Mouse (Mus musculus) limb, embryonic 10.5 days (tissue): ENCODE data around the gene Srebf2. TPM values are rescaled to one million over a fixed set of nuclear protein-coding genes. Genes with fewer than 3 reads are reported as not detected.

Source experiments
- DNase-seq: peaks from one replicate; pipeline ENCODE4 v3.0.0-alpha.2; 2017; ENCODE audit warnings: low spot score
- H3K27ac ChIP-seq: fragments of 300-500 bp; sonication (generic); 2 replicates; pipeline ENCODE4 v1.5.1; 2016; ENCODE audit warnings: mild to moderate bottlenecking
- H3K27me3 ChIP-seq: fragments of 300-500 bp; sonication (generic); 2 replicates; pipeline ENCODE4 v1.6.1; 2016; ENCODE audit warnings: low read depth, mild to moderate bottlenecking; ENCODE audit not compliant: poor library complexity, severe bottlenecking
- H3K36me3 ChIP-seq: fragments of 300-500 bp; sonication (generic); 2 replicates; pipeline ENCODE4 v1.6.1; 2016; ENCODE audit warnings: mild to moderate bottlenecking, moderate library complexity
- H3K4me1 ChIP-seq: fragments of 300-500 bp; sonication (generic); 2 replicates; pipeline ENCODE4 v1.6.1; 2016
- H3K4me3 ChIP-seq: fragments of 300-500 bp; sonication (generic); 2 replicates; pipeline ENCODE4 v1.5.1; 2016; ENCODE audit warnings: mild to moderate bottlenecking, moderate library complexity
- H3K9me3 ChIP-seq: fragments of 300-500 bp; sonication (generic); replicated peaks from 2 replicates; pipeline ENCODE4 v1.6.1; 2016; ENCODE audit warnings: mild to moderate bottlenecking
- WGBS: fragments of 180-500 bp; shearing (Covaris S2); methylation state at CpG from one replicate; pipeline ENCODE4 v1.1.7; 2016; 5-methylcytosine and 5-hydroxymethylcytosine counted together
- polyA plus RNA-seq: library from polyadenylated mRNA; unstranded; fragments of >200 nt; fragmentation: Nextera tagmentation; extraction: Ambion mirVana; gene quantifications from 2 replicates; pipeline ENCODE4 v1.2.1, GENCODE M21; 2016

The Srebf2 gene
- polyA plus RNA-seq, 1 experiment from 2014 or later, result 190 TPM

- no peak for DNase-seq
- Histone ChIP-seq H3K27me3 (peaks cover 80% of the 10 kb centered on the region), H3K9me3 (no peaks in the 10 kb centered on the region), H3K36me3 (peaks cover 52% of the 10 kb centered on the region), H3K4me1 (peaks cover 36% of the 10 kb centered on the region), H3K4me3 (peak overlapping the region; percentile 18; the same call in 1 of the 2 replicates), H3K27ac (no peak overlapping the region)
- WGBS, result 9% methylated on average over 34 of the region's 34 CpGs
These were observed 60.1 kb downstream of the Srebf2 start for GRCm38 (mm10) chr15:82207105-82207459.

- peaks cover 42% of the 10 kb centered on the region for H3K4me1 ChIP-seq
- 10% methylated on average over 30 of the region's 30 CpGs for WGBS
- H3K9me3 ChIP-seq, result no peaks in the 10 kb centered on the region
- DNase-seq, result no peak
- peaks cover 46% of the 10 kb centered on the region for H3K36me3 ChIP-seq
- peak overlapping the region; percentile 18; the same call in 1 of the 2 replicates for H3K4me3 ChIP-seq
- H3K27me3 ChIP-seq, result peaks cover 85% of the 10 kb centered on the region
- H3K27ac ChIP-seq, result no peak overlapping the region
These were observed 60.7 kb downstream of the Srebf2 start for GRCm38 (mm10) chr15:82207504-82208219.

GRCm38 (mm10) chr15:82208307-82208706 lies 61.3 kb downstream of the Srebf2 start:
- no peak overlapping the region for H3K4me3 ChIP-seq
- H3K36me3 ChIP-seq, result peaks cover 39% of the 10 kb centered on the region
- no peak for DNase-seq
- 83% methylated on average over 8 of the region's 8 CpGs for WGBS
- peaks cover 92% of the 10 kb centered on the region for H3K27me3 ChIP-seq
- no peaks in the 10 kb centered on the region for H3K9me3 ChIP-seq
- H3K4me1 ChIP-seq, result peaks cover 47% of the 10 kb centered on the region
- H3K27ac ChIP-seq, result no peak overlapping the region

DNA sequence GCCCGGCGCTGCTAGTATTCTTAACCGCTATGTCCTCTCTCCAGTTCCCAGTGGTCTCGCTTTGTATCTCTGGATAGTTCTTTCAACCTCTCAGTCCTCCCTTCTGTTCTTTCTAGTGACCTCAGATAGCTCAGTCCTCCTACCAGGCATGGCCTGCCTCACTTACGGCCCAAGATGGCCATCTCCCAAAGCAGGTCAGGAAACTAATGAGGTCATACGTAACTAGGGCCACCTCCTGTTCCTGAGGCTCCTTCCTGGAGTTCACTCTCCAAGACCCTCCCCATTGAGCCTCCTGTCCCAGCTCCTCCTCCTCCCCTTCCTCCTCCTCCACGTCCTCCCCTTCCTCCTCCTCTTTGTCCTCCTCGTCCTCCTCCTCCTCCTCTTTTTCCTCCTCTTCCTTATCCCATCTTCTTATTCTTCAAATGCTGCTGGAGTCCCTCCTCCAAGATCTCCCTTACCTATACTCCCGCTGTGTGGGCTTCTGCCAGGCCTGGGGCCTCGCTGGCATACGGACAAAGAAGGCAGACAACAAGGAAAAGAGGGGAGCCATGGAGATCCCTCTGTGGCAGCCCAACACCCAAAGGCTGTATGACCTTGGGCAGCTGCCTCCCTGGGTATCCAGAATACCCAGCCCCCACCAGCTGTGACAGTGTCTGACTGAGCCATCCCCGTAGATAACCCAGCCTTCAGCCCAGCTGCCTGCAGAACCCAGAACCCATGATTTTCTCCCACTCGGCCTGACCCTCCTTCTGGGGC lies 62.5 kb downstream of the Srebf2 start:
- no peaks in the 10 kb centered on the region for H3K9me3 ChIP-seq
- no peak for DNase-seq
- H3K4me1 ChIP-seq, result peaks cover 47% of the 10 kb centered on the region
- H3K27ac ChIP-seq, result no peak overlapping the region
- H3K4me3 ChIP-seq, result no peak overlapping the region
- 83% methylated on average over 13 of the region's 13 CpGs for WGBS
- peaks cover 28% of the 10 kb centered on the region for H3K36me3 ChIP-seq
- H3K27me3 ChIP-seq, result peaks cover 100% of the 10 kb centered on the region

- no peak overlapping the region for H3K4me3 ChIP-seq
- peaks cover 42% of the 10 kb centered on the region for H3K4me1 ChIP-seq
- no peak for DNase-seq
- no peak overlapping the region for H3K27ac ChIP-seq
- WGBS, result 28% methylated on average over 1 of the region's 1 CpGs
- peaks cover 14% of the 10 kb centered on the region for H3K36me3 ChIP-seq
- peaks cover 100% of the 10 kb centered on the region for H3K27me3 ChIP-seq
- no peaks in the 10 kb centered on the region for H3K9me3 ChIP-seq
These were observed 63.8 kb downstream of the Srebf2 start for GRCm38 (mm10) chr15:82210801-82211200.

DNA sequence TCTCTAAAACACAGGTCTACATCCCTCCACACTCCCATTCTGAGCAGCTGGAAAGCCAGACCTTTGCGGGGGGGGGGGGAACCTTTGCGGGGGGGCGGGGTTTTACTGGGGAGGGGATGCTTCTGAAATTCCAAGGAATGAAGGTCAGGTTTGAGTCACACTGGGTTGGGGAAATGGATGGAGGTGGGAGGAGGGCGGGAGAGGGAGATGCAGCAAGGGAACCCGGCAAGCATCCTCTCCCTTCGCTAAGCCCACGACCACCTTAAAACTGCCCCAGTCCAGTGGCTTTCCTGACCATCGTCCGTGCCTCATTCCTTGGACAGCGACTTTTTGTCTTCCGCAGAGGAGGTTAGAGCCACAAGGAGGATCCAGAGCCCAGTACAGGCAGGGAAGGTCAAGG lies 64.3 kb downstream of the Srebf2 start:
- H3K27me3 ChIP-seq, result peaks cover 100% of the 10 kb centered on the region
- DNase-seq, result no peak
- no peak overlapping the region for H3K27ac ChIP-seq
- 5% methylated on average over 11 of the region's 11 CpGs for WGBS
- H3K4me1 ChIP-seq, result peaks cover 42% of the 10 kb centered on the region
- no peaks in the 10 kb centered on the region for H3K9me3 ChIP-seq
- H3K4me3 ChIP-seq, result peak overlapping the region; percentile 54
- peaks cover 10% of the 10 kb centered on the region for H3K36me3 ChIP-seq

GRCm38 (mm10) chr15:82211911-82212751 lies 65.2 kb downstream of the Srebf2 start:
- Histone ChIP-seq H3K27ac (peak overlapping the region; percentile 70), H3K27me3 (peaks cover 100% of the 10 kb centered on the region), H3K36me3 (peaks cover 2% of the 10 kb centered on the region; the same call in 1 of the 2 replicates), H3K4me3 (peak overlapping the region; percentile 54), H3K9me3 (no peaks in the 10 kb centered on the region), H3K4me1 (peaks cover 37% of the 10 kb centered on the region)
- DNase-seq, result peak; percentile 63
- WGBS, result under 1% methylated on average over 110 of the region's 112 CpGs

- peaks cover 31% of the 10 kb centered on the region for H3K4me1 ChIP-seq
- 0 out of 2 replicates have a peak, but pooled peaks cover 2% of the 10 kb centered on the region for H3K36me3 ChIP-seq
- peak; percentile 59 for DNase-seq
- peak within 1 kb of the TSS; percentile 70 for H3K27ac ChIP-seq
- peak within 1 kb of the TSS; percentile 54 for H3K4me3 ChIP-seq
- no peaks in the 10 kb centered on the region for H3K9me3 ChIP-seq
- WGBS, result 0% methylated on average over 24 of the region's 34 CpGs
- H3K27me3 ChIP-seq, result peaks cover 99% of the 10 kb centered on the region
These were observed 65.7 kb downstream of the Srebf2 start, which contains the start of gene Shisa8 for GRCm38 (mm10) chr15:82212752-82213063. Gene Shisa8, minus strand, starts transcription at chr15:82212815.

DNA sequence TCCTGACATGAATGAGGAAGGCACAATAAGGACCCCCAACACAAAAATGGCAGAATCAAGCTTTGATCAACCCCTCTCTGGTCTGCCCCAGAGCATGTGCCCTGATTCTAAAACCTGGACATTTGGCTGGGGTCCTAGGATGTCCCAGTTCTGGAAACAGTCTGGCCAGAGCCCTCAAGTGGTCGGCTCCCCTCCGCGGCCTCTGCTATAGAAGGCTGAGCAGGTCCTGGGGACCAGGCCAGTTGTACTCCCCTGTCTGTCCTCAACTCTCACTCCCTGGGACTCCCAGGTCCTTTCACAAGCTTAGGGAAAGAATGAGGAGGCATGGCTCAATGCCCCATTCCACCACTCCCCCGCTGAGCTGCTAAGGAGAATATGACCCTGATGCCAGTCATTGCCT lies 66.2 kb downstream of the Srebf2 start:
- H3K27ac ChIP-seq, result no peak overlapping the region
- H3K27me3 ChIP-seq, result peaks cover 99% of the 10 kb centered on the region
- 0 out of 2 replicates have a peak, but pooled peaks cover 2% of the 10 kb centered on the region for H3K36me3 ChIP-seq
- WGBS, result 10% methylated on average over 4 of the region's 4 CpGs
- no peak for DNase-seq
- no peaks in the 10 kb centered on the region for H3K9me3 ChIP-seq
- peak overlapping the region; percentile 54; the same call in 1 of the 2 replicates for H3K4me3 ChIP-seq
- peaks cover 33% of the 10 kb centered on the region for H3K4me1 ChIP-seq

GRCm38 (mm10) chr15:82215332-82216046 lies 68.5 kb downstream of the Srebf2 start:
- Histone ChIP-seq H3K36me3 (no peaks in the 10 kb centered on the region), H3K4me3 (no peak overlapping the region), H3K9me3 (no peaks in the 10 kb centered on the region), H3K4me1 (peaks cover 40% of the 10 kb centered on the region), H3K27ac (no peak overlapping the region), H3K27me3 (peaks cover 95% of the 10 kb centered on the region)
- no peak for DNase-seq
- 48% methylated on average over 11 of the region's 11 CpGs for WGBS

DNA sequence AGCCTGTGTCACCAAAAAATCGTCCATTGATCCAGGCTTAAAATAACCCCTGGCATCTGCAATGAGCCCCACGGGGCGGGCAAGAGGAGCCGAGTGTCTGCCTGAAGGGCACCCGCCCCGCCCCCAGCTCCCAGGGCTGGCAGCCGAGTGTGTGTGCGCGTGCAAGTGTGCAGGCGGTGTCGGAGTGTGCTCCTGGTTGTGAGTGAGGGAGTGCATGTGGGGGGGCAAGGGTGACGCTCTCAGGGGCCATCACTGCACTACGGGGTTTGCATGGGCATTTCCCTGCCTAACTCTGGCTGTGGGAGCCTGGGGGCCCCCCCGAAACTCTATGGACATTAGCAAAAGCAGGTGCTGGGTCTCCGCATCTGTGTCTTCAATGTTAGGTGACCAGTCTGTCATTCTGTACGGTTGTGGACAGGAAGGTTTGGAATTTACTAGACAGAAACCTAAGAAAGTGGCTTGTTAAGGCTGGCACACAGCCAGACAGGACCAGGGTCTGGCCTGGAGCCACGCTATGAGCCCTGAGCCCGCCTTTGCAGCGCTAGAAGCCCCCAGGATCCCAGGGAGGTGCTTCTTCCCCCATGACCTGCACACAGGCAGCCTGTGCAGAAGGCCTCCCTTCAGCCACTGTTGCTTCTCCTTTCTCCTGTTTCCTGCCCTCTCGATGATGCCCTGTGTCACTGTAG lies 69.3 kb downstream of the Srebf2 start:
- Histone ChIP-seq H3K27ac (no peak overlapping the region), H3K27me3 (peaks cover 93% of the 10 kb centered on the region), H3K9me3 (no peaks in the 10 kb centered on the region), H3K4me1 (peaks cover 38% of the 10 kb centered on the region), H3K4me3 (no peak overlapping the region), H3K36me3 (no peaks in the 10 kb centered on the region)
- WGBS, result 54% methylated on average over 20 of the region's 20 CpGs
- peak; percentile 30 for DNase-seq

GRCm38 (mm10) chr15:82217039-82217438 lies 70.1 kb downstream of the Srebf2 start:
- 13% methylated on average over 7 of the region's 7 CpGs for WGBS
- peak; percentile 34 for DNase-seq
- no peaks in the 10 kb centered on the region for H3K36me3 ChIP-seq
- H3K4me1 ChIP-seq, result peaks cover 30% of the 10 kb centered on the region
- no peak overlapping the region for H3K4me3 ChIP-seq
- H3K9me3 ChIP-seq, result no peaks in the 10 kb centered on the region
- peak overlapping the region; percentile 42; the same call in 1 of the 2 replicates for H3K27ac ChIP-seq
- peaks cover 91% of the 10 kb centered on the region for H3K27me3 ChIP-seq
